Mouse (Mus musculus) adrenal gland, postnatal 4 days (tissue): ENCODE measurements at regions not wholly inside any gene's neighbourhood (a gene's known extent, or its start where the extent isn't known, plus 50 kb on each side); places are given as distances from the start of the nearest gene placed in this dataset.
"Not testable (repeated sequence)": the region's sequence is repeated elsewhere in the genome, so short reads cannot be mapped to it uniquely, and the experiment has no call there.

Experiments used
- DNase-seq, 2 experiments: peaks; one replicate each; pipeline ENCODE4 v3.0.0; 2021 to 2022; ENCODE audit warnings: low spot score in 2 of 2, mixed read lengths in 2 of 2

- no peak for DNase-seq
These were observed 162.1 kb downstream of the Ifng start for GRCm38 (mm10) chr10:118602922-118603321.

- no peak for DNase-seq
These were observed 163.1 kb downstream of the Ifng start for GRCm38 (mm10) chr10:118603857-118604414.

GRCm38 (mm10) chr10:118605156-118605821 is 164.4 kb downstream of the Ifng start:
- no peak for DNase-seq

- no peak for DNase-seq
These were observed 166.6 kb downstream of the Ifng start for GRCm38 (mm10) chr10:118607418-118607817.

- no peak for DNase-seq
These were observed 167.7 kb downstream of the Ifng start for GRCm38 (mm10) chr10:118608376-118609145.

- no peak for DNase-seq
These were observed 168.3 kb downstream of the Ifng start for GRCm38 (mm10) chr10:118609157-118609556.

GRCm38 (mm10) chr10:118610868-118611461 is 170.1 kb downstream of the Ifng start:
- DNase-seq, result no peak

- no peak for DNase-seq
These were observed 171.2 kb downstream of the Ifng start for GRCm38 (mm10) chr10:118612091-118612490.

GRCm38 (mm10) chr10:118613056-118613695 is 172.3 kb downstream of the Ifng start:
- no peak for DNase-seq

- no peak for DNase-seq
These were observed 173.5 kb downstream of the Ifng start for GRCm38 (mm10) chr10:118614251-118614865.

- DNase-seq, result no peak
These were observed 174.5 kb downstream of the Ifng start for GRCm38 (mm10) chr10:118615131-118616020.

- no peak for DNase-seq
These were observed 175.3 kb downstream of the Ifng start for GRCm38 (mm10) chr10:118616031-118616615.

GRCm38 (mm10) chr10:118617291-118618044 is 176.6 kb downstream of the Ifng start:
- no peak for DNase-seq

- not testable (repeated sequence) for DNase-seq
These were observed 177.4 kb downstream of the Ifng start for GRCm38 (mm10) chr10:118618251-118618650.

- no peak for DNase-seq
These were observed 178.1 kb downstream of the Ifng start for GRCm38 (mm10) chr10:118618766-118619600.

GRCm38 (mm10) chr10:118619601-118620000 is 178.8 kb downstream of the Ifng start:
- no peak for DNase-seq

GRCm38 (mm10) chr10:118620611-118621010 is 179.8 kb downstream of the Ifng start:
- no peak for DNase-seq

GRCm38 (mm10) chr10:118621546-118621945 is 180.7 kb downstream of the Ifng start:
- DNase-seq, result no peak
